13 mouse cellular contexts compared by ENCODE assay signal in genomic region chr3:56270241-56270830, GRCm38 (mm10).
DNase-seq lines count a peak whose midpoint lies in the region; ATAC-seq and TF ChIP-seq lines count a peak whose summit lies in the region.
"Had no signal": no experiment of that assay in that cellular context is flagged by ENCODE, and none has a peak within 500 bp of the region (broad histone marks: within the 10 kb centered on the region; RNA-seq: fewer than 3 reads in every experiment).

No protein-coding gene starts in this region.

- 84% methylated on average over 6 of the region's 6 CpGs for WGBS in hindbrain, embryonic 11.5 days

- H3K36me3 ChIP-seq in hindbrain, embryonic 11.5 days (ENCODE audit: control insufficient read depth, insufficient read depth, low read length), result no peaks in the 10 kb centered on the region
- H3K36me3 ChIP-seq: embryonic facial prominence, embryonic 15.5 days; limb, embryonic 10.5 days had no signal

- H3K9me3 ChIP-seq in hindbrain, embryonic 11.5 days (ENCODE audit: control insufficient read depth, low read length), result no peaks in the 10 kb centered on the region
- H3K9me3 ChIP-seq: embryonic facial prominence, embryonic 15.5 days; limb, embryonic 10.5 days had no signal

- ATAC-seq in hindbrain, embryonic 11.5 days (ENCODE audit: low FRiP score), result no peak

- intact Hi-C loops in heart, postnatal 10 days (cut with DNase I), result no loop called here

- H3K4me1 ChIP-seq in hindbrain, embryonic 11.5 days (replicated peaks; ENCODE audit: control insufficient read depth, insufficient read depth, low read length), result no peaks in the 10 kb centered on the region
- H3K4me1 ChIP-seq: embryonic facial prominence, embryonic 15.5 days; limb, embryonic 10.5 days had no signal

- no peak overlapping the region for H3K4me3 ChIP-seq in layer of hippocampus, adult 2 months
- no peak overlapping the region for H3K4me3 ChIP-seq in hindbrain, embryonic 11.5 days (ENCODE audit: low read depth, low read length)
- H3K4me3 ChIP-seq: embryonic facial prominence, embryonic 15.5 days; limb, embryonic 10.5 days had no signal

- DNase-seq in adrenal gland, adult 2 months, result peak; percentile 37
- no peak for DNase-seq in adrenal gland, postnatal 10 days
- DNase-seq in layer of hippocampus, adult 2 months (ENCODE audit: low spot score in 2 of 2), result peak in 1 of 2 experiments; percentile 3
- DNase-seq in layer of hippocampus, postnatal 36 days, result no peak
- peak; percentile 7 for DNase-seq in A20 (ENCODE audit: low read depth, low spot score)
- DNase-seq in heart, postnatal 10 days, result peak; percentile 19 to 21
- no peak for DNase-seq in cerebellum, adult 11-12 months
- no peak for DNase-seq in hindbrain, embryonic 11.5 days (ENCODE audit: low spot score)
- DNase-seq: cerebellum, adult 8-10 months; gastrocnemius, postnatal 14 days had no signal

- no peak overlapping the region for H3K9ac ChIP-seq in hindbrain, embryonic 11.5 days (ENCODE audit: low read depth, low read length)
- H3K9ac ChIP-seq: embryonic facial prominence, embryonic 15.5 days had no signal

- no peak overlapping the region for H3K4me2 ChIP-seq in hindbrain, embryonic 11.5 days (replicated peaks; ENCODE audit: low read depth, low read length)
- H3K4me2 ChIP-seq: embryonic facial prominence, embryonic 15.5 days had no signal

- peak overlapping the region; percentile 55; the same call in 1 of the 2 replicates for H3K27ac ChIP-seq in layer of hippocampus, adult 2 months
- H3K27ac ChIP-seq in hindbrain, embryonic 11.5 days (ENCODE audit: low read depth, low read length), result no peak overlapping the region
- H3K27ac ChIP-seq: embryonic facial prominence, embryonic 15.5 days; limb, embryonic 10.5 days; macrophage had no signal

- no peak for TF ChIP-seq CTCF in layer of hippocampus, adult 2 months (conservative IDR thresholded peaks at IDR 0.05)

- no peaks in the 10 kb centered on the region for H3K27me3 ChIP-seq in hindbrain, embryonic 11.5 days (ENCODE audit: control insufficient read depth, insufficient read depth, low read length)
- H3K27me3 ChIP-seq: embryonic facial prominence, embryonic 15.5 days had no signal

Comparison
In these comparisons a context has a peak if more than half of its experiments do, and no peak if none do; other contexts are left out.
1. DNase-seq: peak in adrenal gland, adult 2 months (single experiment), A20 (single experiment) and heart, postnatal 10 days (2 of 2); none in adrenal gland, postnatal 10 days (single experiment), layer of hippocampus, postnatal 36 days (0 of 2), cerebellum, adult 11-12 months (single experiment) and hindbrain, embryonic 11.5 days (single experiment).